Mouse (Mus musculus) brain, adult 10 weeks (tissue): ENCODE measurements around the gene Plod1. TPM values are rescaled to one million over a fixed set of nuclear protein-coding genes. Genes with fewer than 3 reads are reported as not detected.

Experiments used
- polyA plus RNA-seq: library from polyadenylated mRNA; stranded (reverse); fragments of 350-450 nt; fragmentation: Illumina TruSeq; extraction: RNeasy Lipid Tissue Mini Kit (QIAGEN cat#74804); gene quantifications from one replicate; pipeline ENCODE4 v1.2.3, GENCODE M21; 2015; ENCODE audit warnings: low read depth, low replicate concordance

The Plod1 gene
- polyA plus RNA-seq, result 20.9 TPM

GRCm38 (mm10) chr4:147936331-147936954 is at the start of gene Plod1:
Gene Plod1, minus strand, starts transcription at chr4:147936767.

GRCm38 (mm10) chr4:147985205-147986132 is 48.9 kb upstream of the Plod1 start, which contains the start of gene Nppb:
Gene Nppb, plus strand, starts transcription at chr4:147985788.

GRCm38 (mm10) chr4:147940576-147941044 is 4.0 kb upstream of the Plod1 start, which contains the start of gene 2510039O18Rik:
Gene 2510039O18Rik, plus strand, starts transcription at chr4:147940895.

GRCm38 (mm10) chr4:147904313-147905089 is 32.1 kb downstream of the Plod1 start, which contains the start of gene Mfn2:
Gene Mfn2, minus strand, starts transcription at chr4:147904704.

GRCm38 (mm10) chr4:147868450-147869031 is 68.0 kb downstream of the Plod1 start, which contains the start of the genes Miip and Fv1:
Gene Miip, minus strand, starts transcription at chr4:147868816.
Gene Fv1, plus strand, starts transcription at chr4:147868979.

Other genes starting within 250 kb of the Plod1 start
- gene Zfp534, start 234.2 kb downstream of the Plod1 start, polyA plus RNA-seq, result not detected
- gene Zfp984, start 127.0 kb downstream of the Plod1 start, polyA plus RNA-seq, result 4.8 TPM
- 12.1 TPM for gene Zfp933, start 88.4 kb downstream of the Plod1 start, polyA plus RNA-seq
- gene Miip, start 68.0 kb downstream of the Plod1 start, polyA plus RNA-seq, result 25.1 TPM
- 10.3 TPM for gene Fv1, start 67.8 kb downstream of the Plod1 start, polyA plus RNA-seq
- 126 TPM for gene Mfn2, start 32.1 kb downstream of the Plod1 start, polyA plus RNA-seq
- 16.0 TPM for gene 2510039O18Rik, start 4.1 kb upstream of the Plod1 start, polyA plus RNA-seq
- gene Nppb, start 49.0 kb upstream of the Plod1 start, polyA plus RNA-seq, result not detected
- 0.59 TPM for gene Nppa, start 64.0 kb upstream of the Plod1 start, polyA plus RNA-seq
- gene Clcn6, start 102.1 kb upstream of the Plod1 start, polyA plus RNA-seq, result 48.2 TPM
- gene Mthfr, start 102.3 kb upstream of the Plod1 start, polyA plus RNA-seq, result 21.7 TPM
- 5.9 TPM for gene Agtrap, start 151.3 kb upstream of the Plod1 start, polyA plus RNA-seq
- gene Mad2l2, start 193.6 kb upstream of the Plod1 start, polyA plus RNA-seq, result 12.5 TPM
- 0.27 TPM for gene Draxin, start 193.9 kb upstream of the Plod1 start, polyA plus RNA-seq
- 32.3 TPM for gene Fbxo6, start 215.4 kb upstream of the Plod1 start, polyA plus RNA-seq
- 200 TPM for gene Fbxo44, start 223.7 kb upstream of the Plod1 start, polyA plus RNA-seq
- gene Fbxo2, start 223.9 kb upstream of the Plod1 start, polyA plus RNA-seq, result 117 TPM